Mouse (Mus musculus) bone marrow, adult 2 months (tissue): Measurements from ENCODE around the gene Hoxc4.

Source experiments
- CTCF ChIP-seq: fragments of 200-500 bp; IDR thresholded peaks from 2 replicates; pipeline ENCODE4 v1.5.1; 2011; ENCODE audit warnings: low read length, control low read depth; ENCODE audit not compliant: control insufficient read depth, insufficient read depth
- POLR2A ChIP-seq: fragments of 200-500 bp; IDR thresholded peaks from 2 replicates; pipeline ENCODE4 v1.6.1; 2011; ENCODE audit warnings: low read depth, mild to moderate bottlenecking, control low read depth, low read length, borderline replicate concordance; ENCODE audit not compliant: control insufficient read depth

- TF ChIP-seq CTCF (no peak), POLR2A (no peak)
These were observed 34.2 kb upstream of the Hoxc4 start for GRCm38 (mm10) chr15:102984521-102984920.
